Mouse (Mus musculus): ENCODE results near the gene Bsdc1. TPM values are rescaled to one million over a fixed set of nuclear protein-coding genes. Genes with fewer than 3 reads are reported as not detected.
A peak's percentile ranks its signal among the peaks of the same experiment; 100 is the strongest.

Bsdc1 gene
- polyA plus RNA-seq (2015; fragmentation: Nextera tagmentation; extraction: Ambion mirVana) = 22.1 and 24.9 TPM in 2 replicates

- peak within 1 kb of the TSS; percentile 74 for H3K4me2 ChIP-seq (replicated peaks)
- H3K9ac ChIP-seq = peak within 1 kb of the TSS; percentile 78
- under 1% methylated on average over 46 of the region's 46 CpGs for WGBS
- peak; percentile 99 for ATAC-seq
- no peaks in the 10 kb centered on the region for H3K27me3 ChIP-seq (replicated peaks)
- no peaks in the 10 kb centered on the region for H3K9me3 ChIP-seq
- H3K4me3 ChIP-seq (replicated peaks) = peak within 1 kb of the TSS; percentile 92
- peaks cover 9% of the 10 kb centered on the region; the same call in 1 of the 2 replicates for H3K36me3 ChIP-seq
- H3K4me1 ChIP-seq (replicated peaks) = peaks cover 7% of the 10 kb centered on the region
- H3K27ac ChIP-seq = peak within 1 kb of the TSS; percentile 87
These were observed at the start of gene Bsdc1 for GRCm38 (mm10) chr4:129461183-129461960. TSS of gene Bsdc1 (plus strand) at chr4:129461581.

- Histone ChIP-seq H3K4me3 (replicated peaks) (no peak overlapping the region), H3K9ac (no peak overlapping the region), H3K27ac (no peak overlapping the region), H3K4me2 (replicated peaks) (no peak overlapping the region), H3K9me3 (no peaks in the 10 kb centered on the region), H3K27me3 (replicated peaks) (no peaks in the 10 kb centered on the region), H3K4me1 (replicated peaks) (no peaks in the 10 kb centered on the region; the same call in 1 of the 2 replicates), H3K36me3 (no peaks in the 10 kb centered on the region)
- WGBS = 90% methylated on average over 5 of the region's 5 CpGs
- no peak for ATAC-seq
These were observed 45.5 kb upstream of the Bsdc1 start for GRCm38 (mm10) chr4:129415892-129416291.

- H3K9ac ChIP-seq = no peak overlapping the region
- H3K4me2 ChIP-seq (replicated peaks) = no peak overlapping the region
- H3K36me3 ChIP-seq = no peaks in the 10 kb centered on the region
- no peak overlapping the region for H3K27ac ChIP-seq
- H3K27me3 ChIP-seq (replicated peaks) = no peaks in the 10 kb centered on the region
- H3K9me3 ChIP-seq = no peaks in the 10 kb centered on the region
- peak; percentile 41; the same call in 1 of the 2 replicates for ATAC-seq
- 32% methylated on average over 5 of the region's 5 CpGs for WGBS
- no peak overlapping the region for H3K4me3 ChIP-seq (replicated peaks)
- H3K4me1 ChIP-seq (replicated peaks) = no peaks in the 10 kb centered on the region; the same call in 1 of the 2 replicates
These were observed 44.9 kb upstream of the Bsdc1 start for GRCm38 (mm10) chr4:129416478-129416877.

- WGBS = 78% methylated on average over 5 of the region's 5 CpGs
- H3K9me3 ChIP-seq = no peaks in the 10 kb centered on the region
- H3K36me3 ChIP-seq = no peaks in the 10 kb centered on the region
- H3K4me2 ChIP-seq (replicated peaks) = no peak overlapping the region
- no peaks in the 10 kb centered on the region for H3K27me3 ChIP-seq (replicated peaks)
- H3K27ac ChIP-seq = no peak overlapping the region
- H3K9ac ChIP-seq = no peak overlapping the region
- no peak overlapping the region for H3K4me3 ChIP-seq (replicated peaks)
- no peaks in the 10 kb centered on the region; the same call in 1 of the 2 replicates for H3K4me1 ChIP-seq (replicated peaks)
- no peak for ATAC-seq
These were observed 43.1 kb upstream of the Bsdc1 start for GRCm38 (mm10) chr4:129418321-129418720.

- 2% methylated on average over 33 of the region's 33 CpGs for WGBS
- Histone ChIP-seq H3K4me1 (replicated peaks) (peaks cover 8% of the 10 kb centered on the region), H3K4me2 (replicated peaks) (peak within 1 kb of the TSS; percentile 63), H3K27me3 (replicated peaks) (peaks cover 19% of the 10 kb centered on the region; the same call in 1 of the 2 replicates), H3K9ac (peak within 1 kb of the TSS; percentile 45), H3K9me3 (no peaks in the 10 kb centered on the region), H3K36me3 (no peaks in the 10 kb centered on the region), H3K4me3 (replicated peaks) (peak within 1 kb of the TSS; percentile 41), H3K27ac (no peak within 1 kb of the TSS)
- peak; percentile 99 for ATAC-seq
These were observed 20.9 kb upstream of the Bsdc1 start, which contains the start of gene Zbtb8b for GRCm38 (mm10) chr4:129440340-129441063. TSS of gene Zbtb8b (minus strand) at chr4:129440853.

GRCm38 (mm10) chr4:129441145-129441544, 20.2 kb upstream of the Bsdc1 start:
- Histone ChIP-seq H3K27ac (no peak overlapping the region), H3K9me3 (no peaks in the 10 kb centered on the region), H3K4me2 (replicated peaks) (peak overlapping the region; percentile 63), H3K27me3 (replicated peaks) (peaks cover 19% of the 10 kb centered on the region; the same call in 1 of the 2 replicates), H3K36me3 (no peaks in the 10 kb centered on the region), H3K9ac (no peak overlapping the region), H3K4me1 (replicated peaks) (peaks cover 8% of the 10 kb centered on the region), H3K4me3 (replicated peaks) (no peak overlapping the region)
- no peak for ATAC-seq
- WGBS = 32% methylated on average over 6 of the region's 6 CpGs

- Histone ChIP-seq H3K36me3 (no peaks in the 10 kb centered on the region), H3K4me1 (replicated peaks) (no peaks in the 10 kb centered on the region), H3K9ac (no peak overlapping the region), H3K27me3 (replicated peaks) (0 out of 2 replicates have a peak, but pooled peaks cover 5% of the 10 kb centered on the region), H3K27ac (no peak overlapping the region), H3K4me2 (replicated peaks) (no peak overlapping the region), H3K9me3 (no peaks in the 10 kb centered on the region), H3K4me3 (replicated peaks) (no peak overlapping the region)
- ATAC-seq = no peak
- WGBS = 82% methylated on average over 8 of the region's 8 CpGs
These were observed 14.0 kb upstream of the Bsdc1 start for GRCm38 (mm10) chr4:129447360-129447759.

- Histone ChIP-seq H3K4me3 (replicated peaks) (no peak overlapping the region), H3K27me3 (replicated peaks) (0 out of 2 replicates have a peak, but pooled peaks cover 3% of the 10 kb centered on the region), H3K36me3 (no peaks in the 10 kb centered on the region), H3K4me2 (replicated peaks) (no peak overlapping the region), H3K9me3 (no peaks in the 10 kb centered on the region), H3K4me1 (replicated peaks) (no peaks in the 10 kb centered on the region), H3K9ac (no peak overlapping the region), H3K27ac (no peak overlapping the region)
- WGBS = 75% methylated on average over 11 of the region's 11 CpGs
- ATAC-seq = no peak
These were observed 13.4 kb upstream of the Bsdc1 start for GRCm38 (mm10) chr4:129447778-129448563.

GRCm38 (mm10) chr4:129448713-129449112, 12.7 kb upstream of the Bsdc1 start:
- no peak for ATAC-seq
- Histone ChIP-seq H3K4me3 (replicated peaks) (no peak overlapping the region), H3K9ac (no peak overlapping the region), H3K4me2 (replicated peaks) (no peak overlapping the region), H3K27me3 (replicated peaks) (no peaks in the 10 kb centered on the region), H3K9me3 (no peaks in the 10 kb centered on the region), H3K27ac (no peak overlapping the region), H3K4me1 (replicated peaks) (no peaks in the 10 kb centered on the region), H3K36me3 (no peaks in the 10 kb centered on the region)
- 86% methylated on average over 6 of the region's 6 CpGs for WGBS

- WGBS = 69% methylated on average over 2 of the region's 2 CpGs
- H3K4me3 ChIP-seq (replicated peaks) = no peak overlapping the region
- no peak overlapping the region for H3K27ac ChIP-seq
- ATAC-seq = no peak
- H3K9ac ChIP-seq = no peak overlapping the region
- H3K4me2 ChIP-seq (replicated peaks) = no peak overlapping the region
- H3K9me3 ChIP-seq = no peaks in the 10 kb centered on the region
- no peaks in the 10 kb centered on the region for H3K27me3 ChIP-seq (replicated peaks)
- no peaks in the 10 kb centered on the region for H3K36me3 ChIP-seq
- no peaks in the 10 kb centered on the region for H3K4me1 ChIP-seq (replicated peaks)
These were observed 10.5 kb upstream of the Bsdc1 start for GRCm38 (mm10) chr4:129450851-129451250.

GRCm38 (mm10) chr4:129451471-129452169, 9.8 kb upstream of the Bsdc1 start:
- H3K4me1 ChIP-seq (replicated peaks) = no peaks in the 10 kb centered on the region
- H3K9me3 ChIP-seq = no peaks in the 10 kb centered on the region
- no peaks in the 10 kb centered on the region for H3K27me3 ChIP-seq (replicated peaks)
- H3K4me2 ChIP-seq (replicated peaks) = no peak overlapping the region
- 81% methylated on average over 15 of the region's 15 CpGs for WGBS
- ATAC-seq = no peak
- H3K4me3 ChIP-seq (replicated peaks) = no peak overlapping the region
- H3K27ac ChIP-seq = no peak overlapping the region
- no peak overlapping the region for H3K9ac ChIP-seq
- no peaks in the 10 kb centered on the region for H3K36me3 ChIP-seq

Measured in intestine, embryonic 15.5 days (tissue).